Mouse (Mus musculus) neural tube, embryonic 14.5 days (tissue): ENCODE measurements around the gene Wdr20. TPM values are rescaled to one million over a fixed set of nuclear protein-coding genes. Genes with fewer than 3 reads are reported as not detected.

Experiments
- ATAC-seq: fragments of 200-750 bp; cut with Nextera tagmentation; 2 replicates; pipeline ENCODE4 v1.8.0; 2017; ENCODE audit warnings: low read depth, mild to moderate bottlenecking, moderate TSS enrichment, moderate library complexity
- H3K27ac ChIP-seq: fragments of 300-500 bp; sonication (generic); 2 replicates; pipeline ENCODE4 v1.5.1; 2014; ENCODE audit warnings: low read depth, mild to moderate bottlenecking, control low read depth, low read length, moderate library complexity, mixed read lengths
- H3K27me3 ChIP-seq: fragments of 300-500 bp; sonication (generic); 2 replicates; pipeline ENCODE4 v1.6.1; 2014; ENCODE audit warnings: low read length; ENCODE audit not compliant: control insufficient read depth, insufficient read depth
- H3K36me3 ChIP-seq: fragments of 300-500 bp; sonication (generic); 2 replicates; pipeline ENCODE4 v1.6.1; 2014; ENCODE audit warnings: low read length, mixed read lengths; ENCODE audit not compliant: control insufficient read depth, insufficient read depth
- H3K4me1 ChIP-seq: fragments of 300-500 bp; sonication (generic); 2 replicates; pipeline ENCODE4 v1.6.1; 2014; ENCODE audit warnings: low read length; ENCODE audit not compliant: control insufficient read depth, insufficient read depth
- H3K4me2 ChIP-seq: fragments of 300-500 bp; sonication (generic); 2 replicates; pipeline ENCODE4 v1.6.1; 2014; ENCODE audit warnings: mild to moderate bottlenecking, low read depth, low read length, control low read depth
- H3K4me3 ChIP-seq: fragments of 300-500 bp; sonication (generic); 2 replicates; pipeline ENCODE4 v1.5.1; 2014; ENCODE audit warnings: low read depth, low read length, control low read depth, mixed read lengths
- H3K9ac ChIP-seq: fragments of 300-500 bp; sonication (generic); replicated peaks from 2 replicates; pipeline ENCODE4 v1.6.1; 2014; ENCODE audit warnings: low read depth, mild to moderate bottlenecking, control low read depth, low read length, mixed read lengths
- H3K9me3 ChIP-seq: fragments of 300-500 bp; sonication (generic); 2 replicates; pipeline ENCODE4 v1.6.1; 2016; ENCODE audit warnings: low read length; ENCODE audit not compliant: control insufficient read depth
- WGBS: fragments of 180-500 bp; shearing (Covaris S2); extraction: QIAGEN DNeasy Blood & Tissue Kit; methylation state at CpG from one replicate; pipeline ENCODE4 v1.1.7; 2014; 5-methylcytosine and 5-hydroxymethylcytosine counted together
- polyA plus RNA-seq: library from polyadenylated mRNA; unstranded; fragments of >200 nt; fragmentation: Nextera tagmentation; extraction: Ambion mirVana; gene quantifications from 2 replicates; pipeline ENCODE4 v1.2.1, GENCODE M21; 2014

Gene Wdr20
- polyA plus RNA-seq, 1 experiment from 2014 or later, result 27.7 TPM

GRCm38 (mm10) chr12:110781181-110781580 is 43.4 kb downstream of the Wdr20 start:
- H3K9ac ChIP-seq, result no peak overlapping the region
- 71% methylated on average over 8 of the region's 8 CpGs for WGBS
- H3K9me3 ChIP-seq, result no peaks in the 10 kb centered on the region
- H3K4me1 ChIP-seq, result no peaks in the 10 kb centered on the region
- no peak overlapping the region for H3K4me2 ChIP-seq
- H3K4me3 ChIP-seq, result no peak overlapping the region
- ATAC-seq, result peak; percentile 58; the same call in 1 of the 2 replicates
- no peaks in the 10 kb centered on the region for H3K27me3 ChIP-seq
- H3K27ac ChIP-seq, result no peak overlapping the region
- no peaks in the 10 kb centered on the region; the same call in 1 of the 2 replicates for H3K36me3 ChIP-seq

DNA sequence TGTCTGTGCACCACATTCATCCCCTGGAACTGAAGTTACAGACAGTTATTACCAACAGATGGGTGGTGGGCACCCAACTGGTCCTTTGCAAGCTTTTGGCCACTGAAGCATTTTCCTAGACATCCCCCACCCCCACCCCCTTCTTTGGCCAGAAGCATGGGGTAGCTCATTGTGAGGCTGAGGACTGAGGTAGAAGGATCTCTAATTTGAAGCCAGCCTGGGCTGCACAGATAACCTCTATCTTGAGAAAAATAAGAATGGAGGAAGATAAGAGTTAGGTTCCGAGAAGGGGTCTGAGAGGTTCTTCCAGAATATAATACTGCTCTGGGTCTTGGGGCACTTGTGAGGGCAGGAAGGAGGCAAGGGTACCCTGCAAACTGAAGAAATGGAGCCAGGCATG is 44.5 kb downstream of the Wdr20 start:
- Histone ChIP-seq H3K9me3 (no peaks in the 10 kb centered on the region), H3K4me1 (no peaks in the 10 kb centered on the region), H3K9ac (no peak overlapping the region), H3K4me2 (no peak overlapping the region), H3K36me3 (no peaks in the 10 kb centered on the region; the same call in 1 of the 2 replicates), H3K4me3 (no peak overlapping the region), H3K27ac (no peak overlapping the region), H3K27me3 (no peaks in the 10 kb centered on the region)
- ATAC-seq, result no peak
- WGBS, result 90% methylated on average over 1 of the region's 1 CpGs

DNA sequence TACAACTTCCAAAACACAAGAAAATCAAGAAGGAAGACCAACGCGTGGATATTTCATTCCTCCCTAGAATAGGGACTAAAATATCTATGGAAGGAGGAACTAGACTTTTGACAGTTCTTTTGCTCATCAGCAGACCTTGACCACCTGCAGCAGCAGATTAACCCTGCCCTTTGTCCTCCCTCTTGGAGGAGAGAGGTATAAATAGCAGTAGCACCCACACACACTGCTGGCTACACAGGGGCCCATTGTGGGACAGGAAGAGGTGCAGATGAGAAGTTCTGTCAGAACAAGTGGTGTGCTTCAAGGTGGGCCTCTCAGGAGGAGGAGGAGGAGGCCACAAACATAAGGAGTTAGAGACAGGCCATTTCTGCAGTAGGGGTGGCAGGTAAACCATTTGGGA is 46.5 kb downstream of the Wdr20 start:
- H3K27me3 ChIP-seq, result no peaks in the 10 kb centered on the region
- H3K4me2 ChIP-seq, result no peak overlapping the region
- no peaks in the 10 kb centered on the region for H3K4me1 ChIP-seq
- ATAC-seq, result no peak
- no peak overlapping the region for H3K9ac ChIP-seq
- no peaks in the 10 kb centered on the region for H3K9me3 ChIP-seq
- WGBS, result 97% methylated on average over 2 of the region's 2 CpGs
- no peaks in the 10 kb centered on the region; the same call in 1 of the 2 replicates for H3K36me3 ChIP-seq
- H3K27ac ChIP-seq, result no peak overlapping the region
- no peak overlapping the region for H3K4me3 ChIP-seq

DNA sequence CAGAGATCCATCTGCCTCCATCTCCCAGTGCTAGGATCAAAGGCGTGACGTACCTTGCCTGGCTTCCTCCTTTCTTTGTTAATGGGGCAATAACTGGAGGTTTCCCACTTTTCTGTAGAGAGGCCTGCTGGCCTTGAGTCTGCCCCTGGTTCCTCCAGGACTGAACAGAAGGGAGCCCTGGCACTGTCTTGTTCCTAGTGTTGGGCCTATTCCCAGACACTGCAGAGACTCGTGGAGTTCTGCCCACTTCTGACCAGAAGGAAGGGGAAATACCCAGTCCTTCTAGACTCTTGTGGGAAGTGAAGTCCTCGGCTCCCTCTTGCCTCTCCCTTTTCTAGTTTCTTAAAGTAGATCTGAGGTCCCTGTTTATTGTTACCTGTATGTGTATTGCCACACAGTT is 48.5 kb downstream of the Wdr20 start:
- Histone ChIP-seq H3K9me3 (no peaks in the 10 kb centered on the region), H3K27ac (no peak overlapping the region), H3K27me3 (no peaks in the 10 kb centered on the region), H3K4me1 (no peaks in the 10 kb centered on the region), H3K4me2 (no peak overlapping the region), H3K9ac (no peak overlapping the region), H3K4me3 (no peak overlapping the region), H3K36me3 (no peaks in the 10 kb centered on the region; the same call in 1 of the 2 replicates)
- ATAC-seq, result no peak
- 71% methylated on average over 4 of the region's 4 CpGs for WGBS

DNA sequence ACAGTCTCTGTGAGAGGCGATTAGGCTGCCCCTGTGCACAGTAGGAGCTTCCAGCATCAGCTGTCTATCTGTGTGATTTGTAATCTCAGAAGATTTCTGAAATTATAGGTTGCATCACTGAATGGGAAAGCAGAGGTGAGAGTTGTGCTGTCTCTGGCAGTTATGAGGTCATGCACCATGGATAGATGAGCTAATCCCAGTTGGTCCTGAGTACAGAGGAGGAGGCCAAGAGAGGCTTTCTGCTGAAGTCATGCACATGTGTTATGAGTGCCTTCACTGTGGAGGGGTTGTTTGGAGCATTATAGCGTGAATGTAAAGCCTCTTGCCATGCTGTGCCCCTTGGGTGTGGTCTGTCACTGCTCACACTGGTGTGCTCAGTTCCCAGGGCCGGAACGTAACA is 52.8 kb downstream of the Wdr20 start:
- no peak overlapping the region for H3K4me3 ChIP-seq
- no peaks in the 10 kb centered on the region for H3K27me3 ChIP-seq
- no peaks in the 10 kb centered on the region for H3K9me3 ChIP-seq
- no peak overlapping the region for H3K4me2 ChIP-seq
- ATAC-seq, result no peak
- H3K27ac ChIP-seq, result no peak overlapping the region
- no peak overlapping the region for H3K9ac ChIP-seq
- no peaks in the 10 kb centered on the region for H3K36me3 ChIP-seq
- no peaks in the 10 kb centered on the region for H3K4me1 ChIP-seq
- WGBS, result 81% methylated on average over 4 of the region's 4 CpGs

- Histone ChIP-seq H3K36me3 (no peaks in the 10 kb centered on the region), H3K27ac (no peak overlapping the region), H3K27me3 (no peaks in the 10 kb centered on the region), H3K4me2 (no peak overlapping the region), H3K4me3 (no peak overlapping the region), H3K9ac (no peak overlapping the region), H3K4me1 (no peaks in the 10 kb centered on the region), H3K9me3 (no peaks in the 10 kb centered on the region)
- no peak for ATAC-seq
- WGBS, result 95% methylated on average over 8 of the region's 8 CpGs
Observed at GRCm38 (mm10) chr12:110791026-110791425, 53.3 kb downstream of the Wdr20 start.

DNA sequence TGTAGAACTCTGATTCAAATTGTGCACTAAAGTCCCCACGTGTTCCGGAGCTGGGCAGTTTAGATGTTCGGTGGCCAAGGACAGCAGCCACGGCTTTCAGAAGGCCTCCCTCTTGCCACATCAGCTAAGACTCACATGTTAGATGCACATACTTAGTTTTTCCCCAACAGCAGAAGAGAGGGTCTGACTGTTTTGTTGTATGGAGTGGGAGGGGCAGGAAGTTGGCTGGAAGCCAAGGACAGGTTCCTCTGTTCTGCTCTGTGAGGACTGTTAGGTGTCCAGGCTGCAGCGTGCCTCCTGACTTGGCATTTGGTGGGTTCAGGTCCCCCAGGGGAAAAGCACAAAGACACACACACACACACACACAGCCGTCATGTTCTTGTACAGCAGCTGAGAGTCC is 57.3 kb downstream of the Wdr20 start:
- no peak overlapping the region for H3K4me2 ChIP-seq
- no peak for ATAC-seq
- H3K27ac ChIP-seq, result no peak overlapping the region
- no peaks in the 10 kb centered on the region for H3K9me3 ChIP-seq
- no peak overlapping the region for H3K9ac ChIP-seq
- no peak overlapping the region for H3K4me3 ChIP-seq
- H3K36me3 ChIP-seq, result no peaks in the 10 kb centered on the region
- 82% methylated on average over 6 of the region's 6 CpGs for WGBS
- no peaks in the 10 kb centered on the region for H3K27me3 ChIP-seq
- no peaks in the 10 kb centered on the region for H3K4me1 ChIP-seq

DNA sequence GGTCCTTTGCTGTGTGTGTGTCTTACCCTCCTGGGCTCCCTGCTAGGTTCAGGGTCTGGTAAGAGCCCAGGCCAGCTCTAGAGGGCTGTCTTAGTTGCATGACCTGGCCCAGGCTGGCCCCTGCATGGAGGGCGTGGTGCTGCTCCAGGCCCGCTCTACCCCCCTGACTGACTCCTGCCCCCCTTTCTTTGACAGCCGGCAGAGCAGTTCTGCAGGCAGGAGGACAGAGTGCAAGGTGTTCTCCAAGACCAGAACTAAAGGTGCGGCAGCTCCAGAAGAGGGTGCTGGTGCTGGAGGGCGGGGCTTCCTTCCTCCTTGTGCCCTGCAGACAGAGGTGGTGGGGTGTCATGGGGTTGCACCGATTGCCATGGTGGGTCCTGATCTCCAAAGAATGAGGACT is 59.0 kb downstream of the Wdr20 start:
- no peak overlapping the region for H3K27ac ChIP-seq
- H3K36me3 ChIP-seq, result no peaks in the 10 kb centered on the region
- H3K4me1 ChIP-seq, result no peaks in the 10 kb centered on the region
- H3K9me3 ChIP-seq, result no peaks in the 10 kb centered on the region
- no peak overlapping the region for H3K4me3 ChIP-seq
- WGBS, result 84% methylated on average over 6 of the region's 6 CpGs
- H3K4me2 ChIP-seq, result no peak overlapping the region
- H3K27me3 ChIP-seq, result no peaks in the 10 kb centered on the region
- no peak for ATAC-seq
- H3K9ac ChIP-seq, result no peak overlapping the region

DNA sequence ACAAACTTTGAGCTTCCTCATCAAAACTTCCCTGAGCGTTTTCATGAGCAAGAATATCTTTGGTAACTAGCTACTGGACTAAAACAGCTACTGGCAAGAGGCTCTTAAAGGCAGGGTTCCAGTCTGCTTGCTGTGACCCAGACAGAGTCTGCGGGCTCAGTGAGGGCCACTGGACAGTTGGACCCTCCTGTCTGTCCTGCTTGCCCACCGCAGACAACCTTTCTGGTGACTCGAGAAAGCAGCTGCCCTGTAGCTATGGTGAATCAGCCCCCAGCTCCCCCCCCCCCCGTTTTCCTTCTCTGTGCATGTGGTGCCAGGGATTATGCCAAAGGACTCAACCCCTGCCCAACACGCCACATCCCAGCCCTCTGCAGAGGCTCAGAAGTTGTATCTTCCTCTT is 59.5 kb downstream of the Wdr20 start:
- Histone ChIP-seq H3K9ac (no peak overlapping the region), H3K36me3 (no peaks in the 10 kb centered on the region), H3K4me1 (no peaks in the 10 kb centered on the region), H3K4me2 (no peak overlapping the region), H3K27me3 (no peaks in the 10 kb centered on the region), H3K9me3 (no peaks in the 10 kb centered on the region), H3K27ac (no peak overlapping the region), H3K4me3 (no peak overlapping the region)
- ATAC-seq, result no peak
- WGBS, result 91% methylated on average over 6 of the region's 6 CpGs
